Mouse (Mus musculus) stomach, postnatal 0 days (tissue): Measurements from ENCODE around the gene Oaz1. TPM values are rescaled to one million over a fixed set of nuclear protein-coding genes. Genes with fewer than 3 reads are reported as not detected.

Experiments
- ATAC-seq: fragments of 200-750 bp; cut with Nextera tagmentation; 2 replicates; pipeline ENCODE4 v1.8.0; 2017; ENCODE audit not compliant: low FRiP score, low TSS enrichment
- DNase-seq: peaks from one replicate; pipeline ENCODE4 v3.0.0-alpha.2; 2016; ENCODE audit warnings: low spot score
- H3K27ac ChIP-seq: fragments of 300-500 bp; sonication (generic); replicated peaks from 2 replicates; pipeline ENCODE4 v1.5.1; 2014; ENCODE audit warnings: mild to moderate bottlenecking, control low read depth
- H3K27me3 ChIP-seq: fragments of 300-500 bp; sonication (generic); 2 replicates; pipeline ENCODE4 v1.6.1; 2014; ENCODE audit warnings: low read length; ENCODE audit not compliant: control insufficient read depth, insufficient read depth
- H3K36me3 ChIP-seq: fragments of 300-500 bp; sonication (generic); 2 replicates; pipeline ENCODE4 v1.6.1; 2014; ENCODE audit warnings: low read length, mixed read lengths; ENCODE audit not compliant: control insufficient read depth, insufficient read depth
- H3K4me1 ChIP-seq: fragments of 300-500 bp; sonication (generic); replicated peaks from 2 replicates; pipeline ENCODE4 v1.6.1; 2014; ENCODE audit warnings: antibody characterized with exemption; ENCODE audit not compliant: control insufficient read depth, insufficient read depth
- H3K4me2 ChIP-seq: fragments of 300-500 bp; sonication (generic); replicated peaks from 2 replicates; pipeline ENCODE4 v1.6.1; 2014; ENCODE audit warnings: low read depth, mild to moderate bottlenecking, control low read depth, moderate library complexity
- H3K4me3 ChIP-seq: fragments of 300-500 bp; sonication (generic); 2 replicates; pipeline ENCODE4 v1.5.1; 2014; ENCODE audit warnings: low read depth, low read length, control low read depth
- H3K9ac ChIP-seq: fragments of 300-500 bp; sonication (generic); 2 replicates; pipeline ENCODE4 v1.6.1; 2014; ENCODE audit warnings: mild to moderate bottlenecking, low read length, control low read depth, mixed read lengths
- H3K9me3 ChIP-seq: fragments of 300-500 bp; sonication (generic); 2 replicates; pipeline ENCODE4 v1.6.1; 2016; ENCODE audit warnings: low read length; ENCODE audit not compliant: control insufficient read depth
- CTCF ChIP-seq: IDR thresholded peaks from 2 replicates; pipeline ENCODE4 v1.5.1; 2016; ENCODE audit warnings: antibody characterized with exemption, low read depth, mild to moderate bottlenecking, moderate library complexity
- EP300 ChIP-seq: optimal IDR thresholded peaks from 2 replicates; pipeline ENCODE3; 2016; ENCODE audit warnings: antibody characterized with exemption
- WGBS: fragments of 180-500 bp; shearing (Covaris S2); extraction: QIAGEN DNeasy Blood & Tissue Kit; methylation state at CpG from one replicate; pipeline ENCODE4 v1.1.7; 2014; 5-methylcytosine and 5-hydroxymethylcytosine counted together
- polyA plus RNA-seq: library from polyadenylated mRNA; unstranded; fragments of >200 nt; fragmentation: Nextera tagmentation; extraction: Ambion mirVana; gene quantifications from 2 replicates; pipeline ENCODE4 v1.2.1, GENCODE M21; 2015

Oaz1 gene
- polyA plus RNA-seq, 1 experiment from 2014 or later, result 1,070 TPM

- Histone ChIP-seq H3K4me3 (peak overlapping the region; percentile 86), H3K36me3 (no peaks in the 10 kb centered on the region), H3K4me1 (peaks cover 2% of the 10 kb centered on the region; the same call in 1 of the 2 replicates), H3K27me3 (no peaks in the 10 kb centered on the region), H3K27ac (no peak overlapping the region), H3K9me3 (no peaks in the 10 kb centered on the region), H3K4me2 (peak overlapping the region; percentile 100), H3K9ac (peak overlapping the region; percentile 85)
- 16% methylated on average over 11 of the region's 11 CpGs for WGBS
- ATAC-seq (no peak; the same call in 1 of the 2 replicates), DNase-seq (no peak)
- TF ChIP-seq CTCF, result no peak
- no peak for TF ChIP-seq EP300
These were observed 29.3 kb downstream of the Oaz1 start for GRCm38 (mm10) chr10:80855749-80856073.

GRCm38 (mm10) chr10:80856267-80856666 is 29.8 kb downstream of the Oaz1 start:
- WGBS, result 74% methylated on average over 3 of the region's 3 CpGs
- Histone ChIP-seq H3K4me2 (peak overlapping the region; percentile 100; the same call in 1 of the 2 replicates), H3K4me1 (peaks cover 2% of the 10 kb centered on the region; the same call in 1 of the 2 replicates), H3K27ac (no peak overlapping the region), H3K9me3 (no peaks in the 10 kb centered on the region), H3K9ac (no peak overlapping the region; the same call in 1 of the 2 replicates), H3K36me3 (no peaks in the 10 kb centered on the region), H3K27me3 (no peaks in the 10 kb centered on the region), H3K4me3 (no peak overlapping the region; the same call in 1 of the 2 replicates)
- DNase-seq (no peak), ATAC-seq (no peak)
- TF ChIP-seq CTCF, result peak; percentile 42
- no peak for TF ChIP-seq EP300

GRCm38 (mm10) chr10:80856908-80857307 is 30.5 kb downstream of the Oaz1 start:
- ATAC-seq (no peak), DNase-seq (no peak)
- H3K27ac ChIP-seq, result no peak overlapping the region
- WGBS, result 64% methylated on average over 5 of the region's 5 CpGs
- no peak overlapping the region for H3K9ac ChIP-seq
- H3K4me3 ChIP-seq, result no peak overlapping the region
- 0 out of 2 replicates have a peak, but pooled peaks cover 3% of the 10 kb centered on the region for H3K36me3 ChIP-seq
- TF ChIP-seq CTCF, result no peak
- no peak overlapping the region for H3K4me2 ChIP-seq
- H3K27me3 ChIP-seq, result no peaks in the 10 kb centered on the region
- H3K9me3 ChIP-seq, result no peaks in the 10 kb centered on the region
- peaks cover 2% of the 10 kb centered on the region; the same call in 1 of the 2 replicates for H3K4me1 ChIP-seq

GRCm38 (mm10) chr10:80857386-80857785 is 30.9 kb downstream of the Oaz1 start:
- H3K4me1 ChIP-seq, result peaks cover 2% of the 10 kb centered on the region; the same call in 1 of the 2 replicates
- H3K4me2 ChIP-seq, result no peak overlapping the region
- no peaks in the 10 kb centered on the region for H3K9me3 ChIP-seq
- no peaks in the 10 kb centered on the region for H3K27me3 ChIP-seq
- H3K9ac ChIP-seq, result no peak overlapping the region
- TF ChIP-seq CTCF (no peak), EP300 (no peak)
- WGBS, result 62% methylated on average over 8 of the region's 8 CpGs
- H3K27ac ChIP-seq, result no peak overlapping the region
- H3K36me3 ChIP-seq, result 0 out of 2 replicates have a peak, but pooled peaks cover 7% of the 10 kb centered on the region
- DNase-seq (no peak), ATAC-seq (no peak)
- no peak overlapping the region for H3K4me3 ChIP-seq

GRCm38 (mm10) chr10:80857848-80858247 is 31.4 kb downstream of the Oaz1 start:
- H3K4me3 ChIP-seq, result no peak overlapping the region
- DNase-seq (no peak), ATAC-seq (no peak)
- no peak overlapping the region for H3K9ac ChIP-seq
- no peak overlapping the region for H3K27ac ChIP-seq
- no peaks in the 10 kb centered on the region for H3K27me3 ChIP-seq
- H3K9me3 ChIP-seq, result no peaks in the 10 kb centered on the region
- no peak for TF ChIP-seq CTCF
- H3K4me2 ChIP-seq, result no peak overlapping the region
- WGBS, result 54% methylated on average over 3 of the region's 3 CpGs
- peaks cover 2% of the 10 kb centered on the region; the same call in 1 of the 2 replicates for H3K4me1 ChIP-seq
- H3K36me3 ChIP-seq, result peaks cover 9% of the 10 kb centered on the region; the same call in 1 of the 2 replicates

GRCm38 (mm10) chr10:80858350-80858935 is 32.0 kb downstream of the Oaz1 start:
- ATAC-seq (no peak), DNase-seq (no peak)
- Histone ChIP-seq H3K27ac (no peak overlapping the region), H3K9ac (peak overlapping the region; percentile 38; the same call in 1 of the 2 replicates), H3K4me3 (no peak overlapping the region), H3K36me3 (peaks cover 10% of the 10 kb centered on the region; the same call in 1 of the 2 replicates), H3K27me3 (no peaks in the 10 kb centered on the region), H3K9me3 (no peaks in the 10 kb centered on the region), H3K4me2 (no peak overlapping the region), H3K4me1 (peaks cover 2% of the 10 kb centered on the region; the same call in 1 of the 2 replicates)
- 48% methylated on average over 7 of the region's 7 CpGs for WGBS
- TF ChIP-seq CTCF (no peak), EP300 (no peak)
